Mouse (Mus musculus): ENCODE measurements around the gene Bicc1. TPM values are rescaled to one million over a fixed set of nuclear protein-coding genes. Genes with fewer than 3 reads are reported as not detected.

Bicc1 gene
- polyA plus RNA-seq, 1 experiment from 2014 or later: 18.2 TPM

GRCm38 (mm10) chr10:71170771-71171170 lies 11.3 kb upstream of the Bicc1 start:
- Histone ChIP-seq H3K27me3 (replicated peaks; ENCODE audit: insufficient read depth, low read length) (no peaks in the 10 kb centered on the region), H3K4me1 (ENCODE audit: insufficient read depth, low read depth, low read length) (no peaks in the 10 kb centered on the region), H3K27ac (ENCODE audit: low read length) (no peak overlapping the region), H3K4me3 (ENCODE audit: low read depth, low read length) (no peak overlapping the region), H3K9ac (replicated peaks; ENCODE audit: low read depth) (no peak overlapping the region), H3K36me3 (ENCODE audit: insufficient read depth, low read length) (no peaks in the 10 kb centered on the region), H3K9me3 (ENCODE audit: low read length) (no peaks in the 10 kb centered on the region), H3K4me2 (replicated peaks; ENCODE audit: low read depth, low read length) (no peak overlapping the region)
- TF ChIP-seq CTCF (IDR thresholded peaks at IDR 0.05) (no peak), EP300 (IDR thresholded peaks at IDR 0.05) (no peak)
- ATAC-seq (no peak), DNase-seq (ENCODE audit: low spot score) (no peak)
- 79% methylated on average over 5 of the region's 5 CpGs for WGBS

GRCm38 (mm10) chr10:71169811-71170210 lies 10.3 kb upstream of the Bicc1 start:
- ATAC-seq (no peak), DNase-seq (ENCODE audit: low spot score) (no peak)
- H3K4me2 ChIP-seq (replicated peaks; ENCODE audit: low read depth, low read length): no peak overlapping the region
- no peak overlapping the region for H3K27ac ChIP-seq (ENCODE audit: low read length)
- 71% methylated on average over 10 of the region's 10 CpGs for WGBS
- H3K9ac ChIP-seq (replicated peaks; ENCODE audit: low read depth): no peak overlapping the region
- H3K27me3 ChIP-seq (replicated peaks; ENCODE audit: insufficient read depth, low read length): no peaks in the 10 kb centered on the region
- H3K9me3 ChIP-seq (ENCODE audit: low read length): no peaks in the 10 kb centered on the region
- no peaks in the 10 kb centered on the region for H3K36me3 ChIP-seq (ENCODE audit: insufficient read depth, low read length)
- TF ChIP-seq CTCF (IDR thresholded peaks at IDR 0.05) (no peak), EP300 (IDR thresholded peaks at IDR 0.05) (no peak)
- no peaks in the 10 kb centered on the region for H3K4me1 ChIP-seq (ENCODE audit: insufficient read depth, low read depth, low read length)
- H3K4me3 ChIP-seq (ENCODE audit: low read depth, low read length): no peak overlapping the region

- TF ChIP-seq EP300 (IDR thresholded peaks at IDR 0.05): no peak
- Histone ChIP-seq H3K4me1 (ENCODE audit: insufficient read depth, low read depth, low read length) (no peaks in the 10 kb centered on the region), H3K27me3 (replicated peaks; ENCODE audit: insufficient read depth, low read length) (no peaks in the 10 kb centered on the region), H3K27ac (ENCODE audit: low read length) (no peak overlapping the region), H3K36me3 (ENCODE audit: insufficient read depth, low read length) (no peaks in the 10 kb centered on the region), H3K4me3 (ENCODE audit: low read depth, low read length) (no peak overlapping the region), H3K4me2 (replicated peaks; ENCODE audit: low read depth, low read length) (no peak overlapping the region), H3K9ac (replicated peaks; ENCODE audit: low read depth) (no peak overlapping the region), H3K9me3 (ENCODE audit: low read length) (no peaks in the 10 kb centered on the region)
- DNase-seq (ENCODE audit: low spot score): no peak
- ATAC-seq: no peak
- 53% methylated on average over 4 of the region's 4 CpGs for WGBS
These were observed 9.7 kb upstream of the Bicc1 start for GRCm38 (mm10) chr10:71169171-71169570.

GRCm38 (mm10) chr10:71160449-71160848 lies 949 bp upstream of the Bicc1 start:
- H3K27me3 ChIP-seq (replicated peaks; ENCODE audit: insufficient read depth, low read length): no peaks in the 10 kb centered on the region
- no peaks in the 10 kb centered on the region for H3K36me3 ChIP-seq (ENCODE audit: insufficient read depth, low read length)
- no peaks in the 10 kb centered on the region for H3K4me1 ChIP-seq (ENCODE audit: insufficient read depth, low read depth, low read length)
- 93% methylated on average over 12 of the region's 12 CpGs for WGBS
- no peaks in the 10 kb centered on the region for H3K9me3 ChIP-seq (ENCODE audit: low read length)
- no peak overlapping the region for H3K27ac ChIP-seq (ENCODE audit: low read length)
- no peak overlapping the region for H3K4me3 ChIP-seq (ENCODE audit: low read depth, low read length)
- ATAC-seq: no peak
- DNase-seq (ENCODE audit: low spot score): no peak
- H3K4me2 ChIP-seq (replicated peaks; ENCODE audit: low read depth, low read length): no peak overlapping the region
- TF ChIP-seq EP300 (IDR thresholded peaks at IDR 0.05) (no peak), CTCF (IDR thresholded peaks at IDR 0.05) (no peak)
- H3K9ac ChIP-seq (replicated peaks; ENCODE audit: low read depth): no peak overlapping the region

- ATAC-seq: peak; percentile 48
- under 1% methylated on average over 39 of the region's 65 CpGs for WGBS
These were observed 392 bp downstream of the Bicc1 start for GRCm38 (mm10) chr10:71158940-71159675.

GRCm38 (mm10) chr10:71156569-71156968 lies 2.9 kb downstream of the Bicc1 start:
- Histone ChIP-seq H3K4me3 (ENCODE audit: low read depth, low read length) (no peak overlapping the region), H3K4me2 (replicated peaks; ENCODE audit: low read depth, low read length) (no peak overlapping the region), H3K36me3 (ENCODE audit: insufficient read depth, low read length) (no peaks in the 10 kb centered on the region), H3K4me1 (ENCODE audit: insufficient read depth, low read depth, low read length) (peaks cover 3% of the 10 kb centered on the region; the same call in 1 of the 2 replicates), H3K9ac (replicated peaks; ENCODE audit: low read depth) (no peak overlapping the region), H3K27ac (ENCODE audit: low read length) (no peak overlapping the region), H3K27me3 (replicated peaks; ENCODE audit: insufficient read depth, low read length) (no peaks in the 10 kb centered on the region), H3K9me3 (ENCODE audit: low read length) (no peaks in the 10 kb centered on the region)
- TF ChIP-seq EP300 (IDR thresholded peaks at IDR 0.05): no peak
- TF ChIP-seq CTCF (IDR thresholded peaks at IDR 0.05): no peak
- 79% methylated on average over 5 of the region's 5 CpGs for WGBS
- no peak for ATAC-seq
- DNase-seq (ENCODE audit: low spot score): no peak

More at GRCm38 (mm10) chr10:71158940-71159675, 392 bp downstream of the Bicc1 start:
- Histone ChIP-seq H3K4me1 (ENCODE audit: insufficient read depth, low read depth, low read length) (no peaks in the 10 kb centered on the region), H3K27ac (ENCODE audit: low read length) (peak overlapping the region; percentile 68), H3K4me3 (ENCODE audit: low read depth, low read length) (peak overlapping the region; percentile 67), H3K27me3 (replicated peaks; ENCODE audit: insufficient read depth, low read length) (no peaks in the 10 kb centered on the region), H3K36me3 (ENCODE audit: insufficient read depth, low read length) (no peaks in the 10 kb centered on the region), H3K9me3 (ENCODE audit: low read length) (no peaks in the 10 kb centered on the region), H3K9ac (replicated peaks; ENCODE audit: low read depth) (peak overlapping the region; percentile 34), H3K4me2 (replicated peaks; ENCODE audit: low read depth, low read length) (peak overlapping the region; percentile 92)
- DNase-seq (ENCODE audit: low spot score): peak; percentile 62
- TF ChIP-seq CTCF (IDR thresholded peaks at IDR 0.05): no peak; the same call in 1 of the 2 replicates
- no peak for TF ChIP-seq EP300 (IDR thresholded peaks at IDR 0.05)
